Comparison of ENCODE assay signal across 9 mouse cellular contexts in the genomic region with DNA sequence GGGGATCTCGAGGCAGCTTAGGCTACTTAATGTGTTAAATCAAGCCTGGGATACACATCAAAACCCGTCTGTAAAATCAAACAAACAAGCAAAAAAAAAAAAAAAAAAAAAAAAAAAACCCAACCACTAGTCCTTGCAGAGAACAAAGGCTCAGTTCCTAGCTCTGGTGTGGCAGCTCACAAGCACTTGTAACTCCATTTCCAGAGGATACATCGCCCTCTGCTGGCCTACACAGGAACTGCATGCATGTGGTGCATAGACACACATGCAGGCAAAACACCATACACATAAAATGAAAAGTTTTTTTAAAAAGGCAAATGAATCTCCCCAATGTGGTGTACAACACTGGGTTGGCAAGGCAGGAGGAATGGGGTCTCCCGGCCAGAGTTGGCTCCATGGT. TPM values are rescaled to one million over a fixed set of nuclear protein-coding genes. Genes with fewer than 3 reads are reported as not detected.
A peak's percentile ranks its signal among the peaks of the same experiment; 100 is the strongest.
DNase-seq lines count a peak whose midpoint lies in the region; ATAC-seq lines count a peak whose summit lies in the region.
"Had no signal": no experiment of that assay in that cellular context is flagged by ENCODE, and none has a peak within 500 bp of the region (broad histone marks: within the 10 kb centered on the region; RNA-seq: fewer than 3 reads in every experiment).

No protein-coding gene starts in this region.

- WGBS in kidney, embryonic 14.5 days, result 54% methylated on average over 4 of the region's 4 CpGs
- 60% methylated on average over 4 of the region's 4 CpGs for WGBS in heart, embryonic 16.5 days
- 55% methylated on average over 4 of the region's 4 CpGs for WGBS in liver, embryonic 11.5 days

- H3K27ac ChIP-seq in kidney, embryonic 14.5 days (ENCODE audit: low read depth, low read length), result no peak overlapping the region
- peak overlapping the region; percentile 82 for H3K27ac ChIP-seq in heart, embryonic 16.5 days (ENCODE audit: low read length)
- H3K27ac ChIP-seq in liver, embryonic 11.5 days (ENCODE audit: low read depth, low read length), result no peak overlapping the region

- peak; percentile 81 for DNase-seq in kidney, adult 18-20 months
- DNase-seq in adrenal gland, adult (ENCODE audit: inconsistent age in 2 of 2, low spot score in 1 of 2), result peak; percentile 76 to 91
- peak; percentile 77 for DNase-seq in embryo, embryonic 10.5 days (ENCODE audit: low spot score)
- DNase-seq in liver, embryonic 11.5 days (ENCODE audit: low spot score), result peak; percentile 64
- DNase-seq in retina, postnatal 1 day, result peak; percentile 79
- peak; percentile 43 to 56 for DNase-seq in urinary bladder, adult 18-20 months (ENCODE audit: low spot score in 2 of 2)

- no peaks in the 10 kb centered on the region for H3K27me3 ChIP-seq in kidney, embryonic 14.5 days (ENCODE audit: control insufficient read depth, insufficient read depth, low read length)
- H3K27me3 ChIP-seq in heart, embryonic 16.5 days (ENCODE audit: control insufficient read depth, insufficient read depth, low read length), result peaks cover 4% of the 10 kb centered on the region; the same call in 1 of the 2 replicates
- peaks cover 9% of the 10 kb centered on the region for H3K27me3 ChIP-seq in liver, embryonic 11.5 days (replicated peaks; ENCODE audit: control insufficient read depth, insufficient read depth, low read length)

- no peak overlapping the region for H3K9ac ChIP-seq in kidney, embryonic 14.5 days (ENCODE audit: low read depth, low read length)
- H3K9ac ChIP-seq in heart, embryonic 16.5 days (ENCODE audit: low read length), result 0 out of 2 replicates have a peak overlapping the region, but pooled peaks have one; percentile 5
- no peak overlapping the region for H3K9ac ChIP-seq in liver, embryonic 11.5 days (ENCODE audit: low read depth, low read length)

- peaks cover 4% of the 10 kb centered on the region; the same call in 1 of the 2 replicates for H3K9me3 ChIP-seq in kidney, embryonic 14.5 days (ENCODE audit: control insufficient read depth, low read length)
- H3K9me3 ChIP-seq in heart, embryonic 16.5 days (replicated peaks; ENCODE audit: control insufficient read depth, low read length), result no peaks in the 10 kb centered on the region; the same call in 1 of the 2 replicates
- no peaks in the 10 kb centered on the region for H3K9me3 ChIP-seq in liver, embryonic 11.5 days (ENCODE audit: control insufficient read depth, low read length)

- no peaks in the 10 kb centered on the region for H3K4me1 ChIP-seq in kidney, embryonic 14.5 days (ENCODE audit: control insufficient read depth, insufficient read depth, low read length)
- H3K4me1 ChIP-seq in heart, embryonic 16.5 days (ENCODE audit: control insufficient read depth, insufficient read depth, low read length), result peaks cover 6% of the 10 kb centered on the region
- peaks cover 2% of the 10 kb centered on the region; the same call in 1 of the 2 replicates for H3K4me1 ChIP-seq in liver, embryonic 11.5 days (replicated peaks; ENCODE audit: control insufficient read depth, insufficient read depth, low read length)

- no peaks in the 10 kb centered on the region for H3K36me3 ChIP-seq in kidney, embryonic 14.5 days (ENCODE audit: control insufficient read depth, insufficient read depth, low read length)
- H3K36me3 ChIP-seq in heart, embryonic 16.5 days (ENCODE audit: control insufficient read depth, insufficient read depth), result no peaks in the 10 kb centered on the region
- H3K36me3 ChIP-seq in liver, embryonic 11.5 days (ENCODE audit: control insufficient read depth, insufficient read depth, low read length), result no peaks in the 10 kb centered on the region

- ATAC-seq in kidney, embryonic 14.5 days (ENCODE audit: low FRiP score, low TSS enrichment), result no peak
- ATAC-seq in heart, embryonic 16.5 days (replicated peaks; ENCODE audit: extremely low read depth, insufficient read depth, low FRiP score), result no peak
- no peak for ATAC-seq in liver, embryonic 11.5 days (replicated peaks; ENCODE audit: low FRiP score)

- H3K4me2 ChIP-seq in kidney, embryonic 14.5 days (replicated peaks; ENCODE audit: low read depth, low read length), result no peak overlapping the region
- H3K4me2 ChIP-seq in heart, embryonic 16.5 days (ENCODE audit: low read depth, low read length), result peak overlapping the region; percentile 10; the same call in 1 of the 2 replicates
- H3K4me2 ChIP-seq in liver, embryonic 11.5 days, result no peak overlapping the region

- no peak overlapping the region for H3K4me3 ChIP-seq in kidney, embryonic 14.5 days (ENCODE audit: low read length)
- no peak overlapping the region for H3K4me3 ChIP-seq in heart, embryonic 16.5 days (ENCODE audit: low read length)
- no peak overlapping the region for H3K4me3 ChIP-seq in liver, embryonic 11.5 days (ENCODE audit: low read depth, low read length)
- H3K4me3 ChIP-seq: megakaryocyte, embryonic 14.5 days had no signal

RNA-seq across cellular contexts. Expression of gene Slc7a8, which starts 4.2 kb away (rescaled TPM):
- polyA plus RNA-seq in kidney, embryonic 14.5 days (2014; fragmentation: Nextera tagmentation; extraction: Ambion mirVana), result 5.8 and 12.1 TPM in 2 replicates
- 3.2 and 4.0 TPM in 2 replicates for polyA plus RNA-seq in heart, embryonic 16.5 days (2015; fragmentation: Nextera tagmentation; extraction: Ambion mirVana)
- 6.8 and 7.1 TPM in 2 replicates for polyA plus RNA-seq in liver, embryonic 11.5 days (2014; fragmentation: Nextera tagmentation; extraction: Ambion mirVana)

RNA-seq across cellular contexts. Expression of gene Rnf212b, which starts 28.0 kb away (rescaled TPM):
- polyA plus RNA-seq in kidney, embryonic 14.5 days (2014; fragmentation: Nextera tagmentation; extraction: Ambion mirVana), result not detected in 2 replicates
- polyA plus RNA-seq in heart, embryonic 16.5 days (2015; fragmentation: Nextera tagmentation; extraction: Ambion mirVana), result not detected in 2 replicates
- not detected in 2 replicates for polyA plus RNA-seq in liver, embryonic 11.5 days (2014; fragmentation: Nextera tagmentation; extraction: Ambion mirVana)
